Mouse (Mus musculus) kidney, embryonic 15.5 days (tissue): ENCODE data around the gene Fam184b. TPM values are rescaled to one million over a fixed set of nuclear protein-coding genes. Genes with fewer than 3 reads are reported as not detected.
"Not testable (repeated sequence)": the region's sequence is repeated elsewhere in the genome, so short reads cannot be mapped to it uniquely, and the experiment has no call there.

Experiments
- ATAC-seq: fragments of 200-750 bp; cut with Nextera tagmentation; replicated peaks from 2 replicates; pipeline ENCODE4 v1.8.0; 2017; ENCODE audit warnings: moderate TSS enrichment; ENCODE audit not compliant: low FRiP score
- H3K27ac ChIP-seq: fragments of 300-500 bp; sonication (generic); 2 replicates; pipeline ENCODE4 v1.5.1; 2015; ENCODE audit warnings: mild to moderate bottlenecking, inconsistent platforms
- H3K27me3 ChIP-seq: fragments of 300-500 bp; sonication (generic); 2 replicates; pipeline ENCODE4 v1.6.1; 2015; ENCODE audit warnings: inconsistent platforms
- H3K36me3 ChIP-seq: fragments of 300-500 bp; sonication (generic); 2 replicates; pipeline ENCODE4 v1.6.1; 2015; ENCODE audit warnings: inconsistent platforms
- H3K4me1 ChIP-seq: fragments of 300-500 bp; sonication (generic); 2 replicates; pipeline ENCODE4 v1.6.1; 2015; ENCODE audit warnings: inconsistent platforms
- H3K4me2 ChIP-seq: fragments of 300-500 bp; sonication (generic); 2 replicates; pipeline ENCODE4 v1.6.1; 2015; ENCODE audit warnings: moderate library complexity, mild to moderate bottlenecking, inconsistent platforms
- H3K4me3 ChIP-seq: fragments of 300-500 bp; sonication (generic); replicated peaks from 2 replicates; pipeline ENCODE4 v1.5.1; 2015; ENCODE audit warnings: mild to moderate bottlenecking, inconsistent platforms
- H3K9ac ChIP-seq: fragments of 300-500 bp; sonication (generic); 2 replicates; pipeline ENCODE4 v1.6.1; 2015; ENCODE audit warnings: mild to moderate bottlenecking, inconsistent platforms
- H3K9me3 ChIP-seq: fragments of 300-500 bp; sonication (generic); replicated peaks from 2 replicates; pipeline ENCODE4 v1.6.1; 2016; ENCODE audit warnings: inconsistent platforms
- WGBS: fragments of 180-500 bp; shearing (Covaris S2); methylation state at CpG from one replicate; pipeline ENCODE4 v1.1.7; 2015; ENCODE audit warnings: mixed read lengths; 5-methylcytosine and 5-hydroxymethylcytosine counted together
- polyA plus RNA-seq: library from polyadenylated mRNA; unstranded; fragments of >200 nt; fragmentation: Nextera tagmentation; extraction: Ambion mirVana; gene quantifications from 2 replicates; pipeline ENCODE4 v1.2.1, GENCODE M21; 2015

Gene Fam184b
- polyA plus RNA-seq, 1 experiment from 2014 or later: 1.6 TPM

DNA sequence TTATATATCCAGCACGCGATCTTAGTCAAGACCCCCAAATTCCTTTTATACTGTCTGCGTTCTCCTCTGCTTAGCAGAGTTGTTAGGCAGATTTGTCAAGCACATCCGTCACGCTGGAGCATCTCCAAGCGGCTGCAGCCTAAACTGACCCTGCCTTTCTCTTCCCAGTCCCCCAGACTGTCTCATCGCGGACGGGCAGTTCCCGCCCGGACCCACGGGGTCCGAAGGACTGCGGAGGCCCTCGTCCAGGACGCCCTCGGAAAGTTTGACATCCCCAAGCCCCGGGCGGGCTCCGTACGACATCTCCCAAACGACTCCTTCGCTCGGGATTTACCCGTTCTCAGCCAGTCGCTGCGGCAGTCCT, 29.8 kb upstream of the Fam184b start:
- Histone ChIP-seq H3K27me3 (no peaks in the 10 kb centered on the region), H3K9me3 (no peaks in the 10 kb centered on the region), H3K4me1 (peaks cover 10% of the 10 kb centered on the region; the same call in 1 of the 2 replicates), H3K4me2 (peak overlapping the region; percentile 85), H3K9ac (peak overlapping the region; percentile 80), H3K27ac (peak overlapping the region; percentile 92), H3K4me3 (peak overlapping the region; percentile 82), H3K36me3 (peaks cover 3% of the 10 kb centered on the region; the same call in 1 of the 2 replicates)
- WGBS: under 1% methylated on average over 27 of the region's 27 CpGs
- ATAC-seq: peak; percentile 80

DNA sequence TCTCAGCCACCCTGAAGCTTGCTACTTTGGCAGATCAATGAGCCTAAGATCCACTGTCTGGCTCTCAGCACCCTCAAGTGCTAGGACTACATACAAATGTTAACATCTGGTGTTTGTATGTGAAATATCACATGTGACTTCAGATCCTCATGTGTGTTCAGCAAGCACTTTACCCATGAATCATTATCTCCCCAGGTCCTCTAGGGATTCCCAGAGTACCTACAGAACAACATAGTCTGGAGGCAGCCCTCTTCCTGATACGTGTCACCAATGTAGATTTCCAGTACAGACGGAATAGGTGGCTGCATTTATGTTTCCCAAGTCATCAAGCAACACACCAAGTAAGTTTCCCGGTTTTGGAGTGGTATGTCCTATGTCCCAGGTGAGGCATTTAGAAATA, 29.4 kb upstream of the Fam184b start:
- peak overlapping the region; percentile 85 for H3K4me2 ChIP-seq
- peak overlapping the region; percentile 92 for H3K27ac ChIP-seq
- H3K36me3 ChIP-seq: peaks cover 3% of the 10 kb centered on the region; the same call in 1 of the 2 replicates
- H3K9ac ChIP-seq: peak overlapping the region; percentile 80
- H3K4me3 ChIP-seq: peak overlapping the region; percentile 82
- no peaks in the 10 kb centered on the region for H3K9me3 ChIP-seq
- H3K27me3 ChIP-seq: no peaks in the 10 kb centered on the region
- H3K4me1 ChIP-seq: peaks cover 10% of the 10 kb centered on the region; the same call in 1 of the 2 replicates
- peak; percentile 10; the same call in 1 of the 2 replicates for ATAC-seq
- 1% methylated on average over 3 of the region's 3 CpGs for WGBS

DNA sequence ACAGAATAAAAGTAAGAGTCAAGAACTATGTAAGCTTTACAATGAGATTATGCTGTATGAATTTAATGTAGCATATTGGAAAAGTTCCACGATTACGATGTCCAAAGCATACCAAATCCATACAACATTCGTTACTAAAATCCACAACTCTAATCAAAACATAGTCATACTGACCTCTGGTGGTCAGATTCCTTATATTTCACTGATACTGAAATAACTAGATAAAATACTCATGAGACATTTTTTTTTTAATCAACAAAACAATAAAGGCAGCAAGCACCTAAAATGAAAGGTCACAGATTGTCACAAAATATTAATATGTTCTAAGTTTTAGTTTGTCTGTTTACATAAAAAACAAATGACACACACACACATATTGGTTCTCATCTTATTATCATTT, 28.9 kb upstream of the Fam184b start:
- H3K4me1 ChIP-seq: peaks cover 10% of the 10 kb centered on the region; the same call in 1 of the 2 replicates
- no peaks in the 10 kb centered on the region for H3K27me3 ChIP-seq
- peaks cover 3% of the 10 kb centered on the region; the same call in 1 of the 2 replicates for H3K36me3 ChIP-seq
- WGBS: 18% methylated on average over 3 of the region's 3 CpGs
- ATAC-seq: no peak
- peak overlapping the region; percentile 85 for H3K4me2 ChIP-seq
- no peaks in the 10 kb centered on the region for H3K9me3 ChIP-seq
- H3K4me3 ChIP-seq: peak overlapping the region; percentile 82
- H3K27ac ChIP-seq: no peak overlapping the region
- H3K9ac ChIP-seq: no peak overlapping the region

DNA sequence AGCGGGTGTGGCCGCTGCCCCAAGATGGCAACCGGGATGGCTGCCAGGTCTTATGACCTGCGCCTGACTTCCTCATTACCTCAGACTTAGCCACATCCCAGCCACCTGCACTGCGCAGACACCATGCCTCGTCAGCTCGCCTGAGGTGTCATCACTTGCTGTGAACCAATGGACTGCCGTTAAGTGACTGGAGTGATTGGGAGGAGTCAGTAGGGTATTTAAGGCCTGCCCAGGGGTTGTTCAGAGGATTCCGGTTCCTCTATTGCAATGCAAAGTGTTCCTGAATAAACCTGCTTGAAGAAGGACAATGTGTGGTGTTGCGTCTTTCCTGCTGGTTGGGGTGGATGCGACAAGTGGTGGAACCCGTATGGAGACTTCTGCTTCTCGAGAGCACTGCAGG, 19.0 kb upstream of the Fam184b start:
- H3K27ac ChIP-seq, H3K4me1 ChIP-seq, H3K36me3 ChIP-seq, H3K4me3 ChIP-seq, H3K9me3 ChIP-seq, ATAC-seq, H3K4me2 ChIP-seq, H3K27me3 ChIP-seq, H3K9ac ChIP-seq: not testable (repeated sequence)
- 94% methylated on average over 13 of the region's 13 CpGs for WGBS

DNA sequence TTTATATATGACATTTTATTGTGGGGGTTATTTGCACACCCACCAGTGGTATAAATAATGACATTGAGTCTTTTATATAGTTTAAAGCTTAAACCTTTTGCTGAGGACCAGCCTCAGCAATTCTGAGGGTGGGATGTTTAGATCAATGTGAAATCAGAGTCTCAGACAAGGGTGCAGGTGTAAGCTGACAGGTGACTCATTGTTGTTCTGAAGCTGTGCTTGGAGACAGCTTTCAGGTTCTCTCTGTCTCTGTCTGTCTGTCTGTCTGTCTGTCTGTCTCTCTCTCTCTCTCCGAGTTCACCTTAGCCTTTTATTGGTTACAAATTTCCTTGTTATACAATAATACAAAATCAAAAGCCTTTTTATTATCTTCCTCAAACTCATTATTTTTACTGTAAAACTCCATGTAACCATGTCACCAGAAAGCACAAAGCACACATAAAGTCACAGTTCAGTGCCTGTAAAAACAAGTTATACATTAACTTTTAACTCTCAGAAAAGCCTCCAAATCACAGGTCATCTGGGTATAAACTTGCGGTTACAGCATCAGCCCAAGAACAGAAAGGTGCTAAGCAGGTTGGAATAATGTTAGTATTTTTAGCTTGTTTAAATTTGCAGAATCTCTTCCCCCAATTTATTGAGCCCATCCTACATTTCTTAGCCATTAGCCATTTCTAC, 11.8 kb upstream of the Fam184b start:
- WGBS: 72% methylated on average over 2 of the region's 2 CpGs
- Histone ChIP-seq H3K27me3 (no peaks in the 10 kb centered on the region), H3K9ac (no peak overlapping the region), H3K4me1 (0 out of 2 replicates have a peak, but pooled peaks cover 2% of the 10 kb centered on the region), H3K4me3 (no peak overlapping the region), H3K27ac (peak overlapping the region; percentile 58; the same call in 1 of the 2 replicates), H3K4me2 (no peak overlapping the region), H3K9me3 (no peaks in the 10 kb centered on the region), H3K36me3 (no peaks in the 10 kb centered on the region)
- ATAC-seq: no peak

DNA sequence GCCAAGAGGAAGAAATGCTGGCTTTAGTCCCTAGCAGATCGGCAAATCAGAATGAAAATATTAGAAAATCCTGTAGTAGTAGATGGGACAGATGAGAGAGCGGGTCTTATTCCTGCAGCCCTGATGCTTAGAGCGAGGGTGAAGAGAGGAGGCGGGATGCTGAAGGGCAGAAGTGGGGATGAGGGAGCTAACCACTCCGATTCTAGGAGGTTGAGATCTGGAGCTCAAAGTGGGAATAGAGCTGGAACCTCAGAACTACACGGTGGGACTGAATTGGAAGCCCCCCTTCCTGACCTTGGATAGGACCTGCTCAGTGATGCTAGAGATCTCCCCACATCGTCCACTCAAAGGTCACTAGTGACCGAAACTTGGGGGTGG, 290 bp upstream of the Fam184b start:
- 0% methylated on average over 8 of the region's 8 CpGs for WGBS
- peak overlapping the region; percentile 99 for H3K4me2 ChIP-seq
- no peaks in the 10 kb centered on the region for H3K9me3 ChIP-seq
- peak overlapping the region; percentile 49 for H3K9ac ChIP-seq
- no peak overlapping the region for H3K27ac ChIP-seq
- 0 out of 2 replicates have a peak, but pooled peaks have one; percentile 19 for ATAC-seq
- peaks cover 16% of the 10 kb centered on the region; the same call in 1 of the 2 replicates for H3K27me3 ChIP-seq
- H3K36me3 ChIP-seq: no peaks in the 10 kb centered on the region
- peaks cover 11% of the 10 kb centered on the region for H3K4me1 ChIP-seq
- H3K4me3 ChIP-seq: peak overlapping the region; percentile 66

DNA sequence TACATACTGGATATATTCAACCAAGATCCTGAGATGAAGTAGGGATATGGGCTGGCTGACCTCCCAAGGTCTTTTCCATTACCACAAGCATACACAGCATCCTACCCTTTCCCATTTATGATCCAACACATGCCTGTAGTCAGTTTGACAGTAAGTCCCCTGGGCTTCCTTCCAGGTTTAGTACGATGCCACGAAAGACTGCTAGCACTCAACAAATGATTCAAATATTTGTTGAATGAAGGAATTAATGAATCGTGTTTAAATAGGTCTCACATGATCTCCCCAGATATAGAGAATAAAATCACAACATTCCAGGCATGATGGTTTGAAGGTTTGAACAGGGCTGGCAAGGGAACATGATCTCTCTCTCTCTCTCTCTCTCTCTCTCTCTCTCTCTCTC, 1.0 kb downstream of the Fam184b start:
- WGBS: 53% methylated on average over 3 of the region's 3 CpGs

DNA sequence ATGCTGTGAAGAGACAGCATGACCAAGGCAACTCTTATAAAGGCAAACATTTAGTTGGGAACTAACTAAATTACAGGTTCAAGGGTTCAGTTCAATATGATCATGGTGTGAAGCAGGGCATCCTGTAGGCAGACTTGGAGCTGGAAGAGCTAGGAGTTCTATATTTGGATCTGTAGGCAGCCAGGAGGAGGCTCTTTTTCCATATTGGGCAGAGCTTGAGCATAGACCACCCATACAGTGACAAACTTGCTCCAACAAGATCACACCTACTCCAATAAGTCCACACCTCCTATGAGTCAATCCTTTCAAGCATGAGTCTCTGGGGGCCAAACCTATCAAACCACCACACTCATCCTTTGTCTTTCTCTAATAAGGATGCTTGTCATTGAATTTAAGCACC, 9.9 kb downstream of the Fam184b start:
- ATAC-seq: no peak
- H3K36me3 ChIP-seq: no peaks in the 10 kb centered on the region
- H3K4me1 ChIP-seq: no peaks in the 10 kb centered on the region
- no peaks in the 10 kb centered on the region for H3K9me3 ChIP-seq
- H3K27me3 ChIP-seq: no peaks in the 10 kb centered on the region
- H3K27ac ChIP-seq: no peak overlapping the region
- no peak overlapping the region for H3K4me3 ChIP-seq
- H3K4me2 ChIP-seq: no peak overlapping the region
- H3K9ac ChIP-seq: no peak overlapping the region

More for the DNA sequence above, 1.0 kb downstream of the Fam184b start:
- H3K4me2 ChIP-seq: peak overlapping the region; percentile 99
- H3K4me1 ChIP-seq: peaks cover 11% of the 10 kb centered on the region
- no peaks in the 10 kb centered on the region for H3K36me3 ChIP-seq
- H3K27me3 ChIP-seq: peaks cover 14% of the 10 kb centered on the region; the same call in 1 of the 2 replicates
- no peak overlapping the region for H3K27ac ChIP-seq
- no peak overlapping the region for H3K9ac ChIP-seq
- ATAC-seq: no peak
- H3K4me3 ChIP-seq: no peak overlapping the region
- no peaks in the 10 kb centered on the region for H3K9me3 ChIP-seq

DNA sequence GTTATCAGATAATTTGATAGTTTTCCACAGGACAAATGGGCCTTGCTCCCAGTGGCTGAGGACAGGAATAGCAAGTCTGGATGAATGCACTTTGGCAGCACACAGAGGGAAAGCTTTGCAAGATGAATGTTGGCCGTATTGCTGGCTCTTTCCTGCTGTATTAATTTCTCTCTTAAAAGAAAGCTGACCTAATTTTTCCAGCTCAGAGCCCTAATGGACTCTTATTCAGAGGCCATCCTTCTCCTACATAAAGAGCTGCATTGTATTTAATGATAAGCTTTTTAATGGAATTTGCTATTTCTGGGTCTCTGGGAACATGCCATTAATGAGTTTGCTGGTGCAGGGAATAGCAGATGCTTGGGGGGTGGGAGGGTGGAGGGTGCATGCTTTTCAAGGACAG, 11.6 kb downstream of the Fam184b start:
- H3K36me3 ChIP-seq: no peaks in the 10 kb centered on the region
- H3K4me2 ChIP-seq: no peak overlapping the region
- H3K9me3 ChIP-seq: 0 out of 2 replicates have a peak, but pooled peaks cover 4% of the 10 kb centered on the region
- H3K9ac ChIP-seq: no peak overlapping the region
- no peak overlapping the region for H3K27ac ChIP-seq
- 72% methylated on average over 1 of the region's 1 CpGs for WGBS
- no peak for ATAC-seq
- H3K4me3 ChIP-seq: no peak overlapping the region
- H3K4me1 ChIP-seq: no peaks in the 10 kb centered on the region
- H3K27me3 ChIP-seq: no peaks in the 10 kb centered on the region

DNA sequence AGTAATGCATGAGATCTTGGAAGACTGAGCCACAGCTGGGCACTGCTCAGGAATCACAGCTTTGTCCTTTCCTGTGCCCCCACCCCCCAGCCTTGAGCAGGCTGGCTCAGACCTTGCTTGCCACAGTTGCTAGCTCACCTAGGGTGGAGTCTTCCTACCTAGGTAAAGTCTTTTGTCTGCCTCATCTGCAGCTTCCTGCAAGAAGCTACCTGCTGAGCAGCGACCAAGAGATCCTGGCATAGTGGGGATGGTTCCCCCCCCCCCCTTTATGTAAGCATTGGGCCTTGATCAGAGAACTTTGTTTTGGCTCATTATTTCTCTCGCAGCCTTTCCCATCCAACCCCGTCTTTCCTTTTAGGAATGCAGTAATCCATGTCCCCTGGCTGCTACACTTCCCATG, 17.9 kb downstream of the Fam184b start:
- no peak for ATAC-seq
- 52% methylated on average over 3 of the region's 3 CpGs for whole genome bisulfite sequencing
- H3K9me3 ChIP-seq: 0 out of 2 replicates have a peak, but pooled peaks cover 4% of the 10 kb centered on the region
- H3K36me3 ChIP-seq: no peaks in the 10 kb centered on the region
- no peak overlapping the region for H3K4me3 ChIP-seq
- no peak overlapping the region for H3K4me2 ChIP-seq
- no peaks in the 10 kb centered on the region for H3K4me1 ChIP-seq
- H3K27me3 ChIP-seq: no peaks in the 10 kb centered on the region
- H3K27ac ChIP-seq: no peak overlapping the region
- no peak overlapping the region for H3K9ac ChIP-seq

DNA sequence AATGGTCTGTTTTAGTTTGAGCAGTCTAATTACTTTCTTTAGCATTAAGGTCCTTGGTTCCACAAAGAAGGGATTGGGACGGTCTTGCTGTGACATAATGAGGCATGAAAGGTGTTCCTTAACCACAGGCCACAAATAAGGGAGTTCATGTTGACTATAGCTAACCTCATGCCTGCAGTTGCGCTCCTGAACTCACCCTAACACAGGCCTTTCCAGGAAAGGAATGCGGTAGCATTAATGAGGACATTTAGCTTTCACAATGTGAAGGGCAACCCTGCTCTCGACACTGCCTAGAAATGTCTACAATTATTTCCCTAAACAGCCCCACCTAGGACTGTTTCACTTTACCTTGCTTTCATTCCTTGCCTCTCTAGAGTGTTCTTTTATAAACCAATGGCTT, 40.4 kb downstream of the Fam184b start:
- Histone ChIP-seq H3K9ac (no peak overlapping the region), H3K36me3 (no peaks in the 10 kb centered on the region), H3K4me3 (no peak overlapping the region), H3K27ac (no peak overlapping the region), H3K4me1 (no peaks in the 10 kb centered on the region), H3K9me3 (no peaks in the 10 kb centered on the region), H3K27me3 (no peaks in the 10 kb centered on the region), H3K4me2 (no peak overlapping the region)
- no peak for ATAC-seq
- whole genome bisulfite sequencing: 75% methylated on average over 4 of the region's 4 CpGs

DNA sequence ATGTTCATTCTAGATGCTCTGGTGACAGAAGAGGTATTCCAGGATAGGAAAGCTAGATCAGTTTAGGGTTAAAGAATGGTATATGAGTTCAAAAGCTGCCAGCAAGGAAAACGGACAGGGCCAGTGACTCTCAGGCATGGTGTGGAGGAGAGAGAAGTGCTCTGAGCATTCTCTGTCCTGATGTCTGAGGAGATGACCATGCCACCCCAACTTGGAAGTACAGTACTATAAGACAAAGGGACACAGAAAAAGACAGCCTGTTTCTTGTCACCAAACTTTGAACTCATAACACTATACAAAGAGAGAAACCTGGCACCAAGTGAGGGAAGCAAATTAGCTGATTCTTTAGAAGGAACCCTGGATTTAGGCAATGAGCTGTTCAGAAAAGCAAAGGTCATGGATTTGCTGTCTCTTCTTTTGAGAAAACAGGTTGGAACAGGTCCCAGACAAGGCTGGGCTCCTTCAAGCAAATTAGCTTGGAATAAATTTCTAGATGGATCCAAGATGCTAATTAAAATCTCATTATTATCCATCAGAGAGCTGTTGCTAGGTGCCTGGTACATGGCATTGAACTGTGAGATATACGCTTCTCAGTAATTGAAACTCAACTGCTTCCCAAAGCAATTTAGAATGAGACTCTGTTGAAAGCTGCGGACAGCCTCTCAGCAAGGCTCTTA, 43.9 kb downstream of the Fam184b start:
- no peak overlapping the region for H3K27ac ChIP-seq
- no peak overlapping the region for H3K4me3 ChIP-seq
- no peak for ATAC-seq
- no peaks in the 10 kb centered on the region for H3K27me3 ChIP-seq
- no peaks in the 10 kb centered on the region for H3K9me3 ChIP-seq
- H3K9ac ChIP-seq: no peak overlapping the region
- H3K36me3 ChIP-seq: no peaks in the 10 kb centered on the region
- no peaks in the 10 kb centered on the region for H3K4me1 ChIP-seq
- no peak overlapping the region for H3K4me2 ChIP-seq
- WGBS: 81% methylated on average over 3 of the region's 3 CpGs
